Mouse (Mus musculus) neutrophil, adult 5-6 weeks (primary cell): ENCODE data around the gene Slc15a1. TPM values are rescaled to one million over a fixed set of nuclear protein-coding genes. Genes with fewer than 3 reads are reported as not detected.
A peak's percentile ranks its signal among the peaks of the same experiment; 100 is the strongest.

ENCODE experiments used
- ATAC-seq: fragments of 151-379, 151-347 bp; 2 replicates; pipeline ENCODE4 v1.8.0; 2017; ENCODE audit warnings: mild to moderate bottlenecking, moderate TSS enrichment; ENCODE audit not compliant: insufficient number of reproducible peaks, poor library complexity, low FRiP score, severe bottlenecking; ENCODE audit errors: extremely low read depth
- total RNA-seq: library from RNA; stranded (forward); fragments of 200-1000 nt; gene quantifications from 2 replicates; pipeline ENCODE4 v1.2.3, GENCODE M21; 2017

Slc15a1 gene
- total RNA-seq, result 0.12 and 0.23 TPM in 2 replicates

- ATAC-seq, result 0 out of 2 replicates have a peak, but pooled peaks have one; percentile 10
Observed at GRCm38 (mm10) chr14:121504781-121505484, at the start of gene Slc15a1. Gene Slc15a1, minus strand, starts transcription at chr14:121505252.

DNA sequence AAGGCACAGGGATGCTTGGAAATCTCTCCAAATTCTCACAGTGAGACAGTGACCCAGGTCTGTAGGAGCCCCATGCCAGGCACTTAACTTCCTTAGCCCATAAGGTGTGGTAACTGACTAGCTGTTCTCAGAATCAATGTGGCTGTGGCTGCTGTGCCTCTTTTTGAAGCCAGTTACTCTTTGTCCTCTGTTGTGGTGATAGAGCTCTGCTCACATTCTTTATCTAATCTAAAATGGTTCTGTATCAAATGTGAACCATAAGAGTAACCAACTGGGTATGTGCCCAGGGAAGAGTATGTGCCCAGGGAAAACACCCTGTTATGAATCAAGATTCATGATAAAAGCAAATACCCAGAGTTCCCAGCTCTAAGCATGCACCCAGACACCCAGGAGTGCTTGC lies 48.7 kb upstream of the Slc15a1 start:
- ATAC-seq, result no peak

GRCm38 (mm10) chr14:121552586-121552985 lies 47.5 kb upstream of the Slc15a1 start:
- no peak for ATAC-seq

DNA sequence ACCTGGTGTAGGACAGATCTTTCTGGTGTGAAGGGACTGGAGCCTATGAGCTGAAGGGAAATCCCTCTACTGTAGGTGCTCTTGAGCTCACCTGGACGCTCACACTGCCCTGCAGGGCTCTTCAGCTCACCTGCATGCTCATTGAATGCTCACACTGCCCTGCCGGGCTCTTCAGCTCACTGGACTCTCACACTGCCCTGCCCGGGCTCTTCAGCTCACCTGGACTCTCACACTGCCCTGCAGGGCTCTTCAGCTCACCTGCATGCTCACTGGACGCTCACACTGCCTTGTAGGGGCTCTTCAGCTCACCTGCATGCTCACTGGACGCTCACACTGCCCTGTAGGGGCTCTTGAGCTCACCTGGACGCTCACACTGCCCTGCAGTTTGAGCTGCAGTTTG lies 44.8 kb upstream of the Slc15a1 start:
- ATAC-seq, result no peak

GRCm38 (mm10) chr14:121547745-121548144 lies 42.7 kb upstream of the Slc15a1 start:
- ATAC-seq, result no peak

DNA sequence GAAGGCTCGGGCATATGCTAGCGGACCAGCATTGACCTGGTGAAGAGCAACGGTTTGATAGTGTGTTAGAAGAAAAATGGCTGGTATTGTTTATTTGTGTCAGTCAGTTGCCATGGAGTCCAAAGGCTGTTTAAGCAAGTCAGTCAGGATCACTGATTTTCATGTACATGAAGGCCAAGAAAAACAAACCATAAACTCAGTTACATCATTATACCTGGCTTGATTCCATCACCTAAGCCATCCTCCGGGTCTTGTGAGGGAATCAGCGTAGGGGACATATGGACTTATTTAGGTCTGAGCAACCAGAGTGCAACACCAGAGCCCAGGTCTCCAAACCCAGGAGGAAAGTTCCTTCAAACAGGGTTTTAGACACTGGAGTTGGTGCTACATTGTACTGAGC lies 41.6 kb upstream of the Slc15a1 start:
- no peak for ATAC-seq

- ATAC-seq, result no peak
Observed at GRCm38 (mm10) chr14:121545551-121546331, 40.7 kb upstream of the Slc15a1 start.

- ATAC-seq, result no peak
Observed at GRCm38 (mm10) chr14:121541262-121541661, 36.2 kb upstream of the Slc15a1 start.

DNA sequence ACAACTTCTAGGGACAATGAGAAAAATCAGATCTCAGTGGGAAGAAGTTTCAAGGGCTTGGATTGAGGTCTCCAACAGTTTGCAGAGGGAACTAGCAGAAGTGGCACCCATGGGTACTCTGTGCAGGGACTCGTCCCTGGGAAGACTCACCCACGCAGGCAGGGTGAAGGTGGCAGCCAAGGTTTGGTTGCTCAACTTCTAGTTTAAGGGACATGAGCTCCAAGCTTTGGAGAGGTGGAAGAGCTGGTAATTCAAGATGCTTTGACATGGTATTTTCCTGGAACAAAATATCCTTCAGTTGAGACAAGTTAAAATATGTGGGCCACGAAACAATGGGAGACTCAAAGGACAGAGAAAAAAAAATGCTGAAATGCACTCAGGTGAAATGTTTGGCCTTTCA lies 29.4 kb upstream of the Slc15a1 start:
- ATAC-seq, result no peak

GRCm38 (mm10) chr14:121530853-121531252 lies 25.8 kb upstream of the Slc15a1 start:
- no peak for ATAC-seq

DNA sequence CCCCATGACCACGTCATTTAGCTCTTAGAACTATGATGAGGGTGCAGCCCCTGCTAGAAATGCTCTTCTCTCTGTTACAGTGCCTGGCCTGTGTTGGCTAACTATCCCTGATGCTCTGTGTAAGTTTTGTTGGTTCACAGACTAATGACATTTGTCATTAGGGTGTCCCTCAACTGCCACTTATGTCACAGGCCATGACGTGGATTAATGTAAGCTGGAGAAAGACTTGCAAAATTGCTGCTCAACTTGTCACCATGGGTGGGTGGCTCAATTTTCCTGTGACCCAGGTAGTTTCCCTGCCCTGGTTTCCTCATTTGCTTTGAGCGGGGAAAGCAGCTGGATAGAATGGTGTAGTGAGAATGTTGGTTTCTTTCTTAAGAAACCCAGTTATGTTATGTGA lies 22.8 kb upstream of the Slc15a1 start:
- ATAC-seq, result no peak

GRCm38 (mm10) chr14:121527201-121527600 lies 22.1 kb upstream of the Slc15a1 start:
- ATAC-seq, result no peak

DNA sequence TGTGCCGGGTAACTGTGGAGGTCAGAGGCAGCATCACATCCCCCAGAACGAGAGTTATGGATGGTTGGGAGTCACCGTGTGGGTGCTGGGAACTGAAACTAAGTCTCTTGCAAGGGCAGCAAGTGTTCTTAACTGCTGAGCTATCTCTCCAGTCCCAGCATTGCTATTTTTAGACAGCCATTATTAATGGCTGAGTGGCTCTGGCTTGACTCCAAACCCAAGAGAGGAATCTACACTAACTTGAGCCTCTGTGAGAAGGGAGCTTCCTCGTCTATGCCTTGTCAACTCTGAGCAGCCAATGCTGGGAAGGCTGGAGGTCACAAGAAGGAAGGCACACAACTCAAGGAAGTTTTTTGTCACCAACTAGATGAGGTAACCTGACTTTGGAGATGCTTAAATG lies 16.7 kb upstream of the Slc15a1 start:
- ATAC-seq, result no peak

DNA sequence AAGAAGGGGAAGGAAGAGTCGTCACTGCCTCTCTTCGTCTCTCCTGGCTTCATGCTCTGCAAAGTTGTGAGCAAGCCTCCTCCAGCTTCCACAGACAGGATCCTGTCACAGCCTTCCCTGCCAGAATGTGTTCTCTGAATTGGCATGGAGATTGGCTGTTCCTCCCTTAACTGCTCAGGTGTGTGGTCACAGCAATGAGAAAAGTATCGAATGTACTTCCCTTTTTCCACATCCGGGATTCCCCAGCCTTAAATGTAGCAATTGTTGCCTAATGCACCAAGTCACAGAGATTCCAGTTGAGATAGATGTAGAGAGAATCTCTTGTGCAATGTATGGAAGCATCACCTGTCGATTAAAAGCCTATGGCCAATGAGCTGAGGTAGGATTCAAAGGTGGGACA lies 11.8 kb upstream of the Slc15a1 start:
- ATAC-seq, result no peak

DNA sequence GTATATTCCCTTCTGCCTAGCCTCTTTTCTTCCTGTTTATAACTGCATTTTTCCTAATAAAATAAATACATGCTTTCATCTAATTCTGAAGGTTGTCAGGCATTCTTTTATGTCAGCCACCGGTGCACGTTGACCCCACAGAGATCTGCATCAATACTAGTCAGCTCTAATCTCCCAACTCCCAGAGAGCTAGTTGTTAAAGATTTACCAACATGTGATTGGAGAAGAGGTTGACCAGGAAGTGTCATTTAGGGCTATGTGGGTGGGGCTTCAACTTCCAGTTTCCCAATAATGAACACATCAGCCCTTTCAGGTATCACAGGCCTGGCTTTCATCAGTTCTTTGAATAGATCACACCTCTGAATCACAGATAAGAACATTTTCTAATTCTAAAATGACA lies 3.9 kb upstream of the Slc15a1 start:
- no peak for ATAC-seq

DNA sequence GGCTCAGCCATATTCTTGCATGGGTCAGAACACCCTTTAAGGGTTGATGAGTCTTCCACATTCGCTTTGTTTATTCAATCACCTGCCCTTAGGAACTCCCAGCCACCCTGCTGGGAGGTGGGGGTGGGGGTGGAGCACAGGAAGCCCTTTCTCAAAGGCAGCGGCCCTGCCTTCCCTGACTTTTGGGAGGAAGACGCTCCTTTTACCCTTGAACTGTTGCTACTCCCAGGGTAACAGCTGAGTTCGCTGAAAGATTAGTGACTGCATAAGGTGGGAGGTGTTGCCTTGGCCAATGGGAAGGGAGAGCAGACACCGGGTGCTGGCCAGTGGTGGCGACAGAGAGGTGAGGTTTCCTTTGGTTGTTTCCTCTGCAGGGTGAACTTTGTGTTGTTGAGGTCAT lies 1.3 kb upstream of the Slc15a1 start:
- no peak for ATAC-seq

DNA sequence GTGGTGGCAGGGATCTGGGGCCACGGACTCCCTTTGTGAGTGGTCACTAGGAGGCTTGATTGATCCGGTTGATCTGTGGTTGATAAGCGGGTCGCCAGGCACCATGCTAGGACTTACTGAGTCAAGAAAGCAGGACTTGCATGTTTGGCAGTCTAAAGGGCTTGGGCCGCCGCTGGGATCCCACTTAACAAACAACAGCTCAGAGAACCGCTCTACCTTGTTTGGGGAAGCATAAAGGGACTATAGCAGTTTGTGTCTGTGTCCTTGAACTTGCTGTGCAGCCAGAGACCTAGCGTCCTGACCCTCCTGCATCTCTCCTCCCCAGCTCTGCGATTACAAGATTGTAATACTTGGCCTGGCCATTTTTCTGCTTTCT lies 421 bp upstream of the Slc15a1 start:
- ATAC-seq, result no peak

- no peak for ATAC-seq
Observed at GRCm38 (mm10) chr14:121500577-121500976, 4.5 kb downstream of the Slc15a1 start.

DNA sequence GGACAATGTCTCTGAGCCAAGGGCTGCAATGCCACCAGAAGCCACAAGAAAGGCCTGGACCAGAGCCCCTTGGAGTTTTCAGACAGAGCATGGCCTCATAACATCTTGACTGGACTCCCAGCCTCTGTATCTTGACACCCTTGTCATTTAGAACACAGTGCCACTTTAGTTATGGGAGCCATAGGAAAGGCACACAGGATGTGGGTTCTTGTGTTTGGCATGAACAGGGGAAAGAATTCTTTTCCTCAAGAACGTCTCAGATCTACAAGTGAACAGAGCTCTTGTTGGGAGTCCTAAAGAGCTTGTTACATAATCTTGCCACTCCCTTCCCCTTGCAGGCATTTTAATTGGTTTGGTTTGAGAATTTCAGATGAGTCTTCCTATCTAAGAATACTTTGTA lies 5.3 kb downstream of the Slc15a1 start:
- no peak for ATAC-seq

- ATAC-seq, result no peak
Observed at GRCm38 (mm10) chr14:121497800-121498199, 7.3 kb downstream of the Slc15a1 start.
